Comparison of ENCODE assay signal across 8 mouse cellular contexts in the genomic region with DNA sequence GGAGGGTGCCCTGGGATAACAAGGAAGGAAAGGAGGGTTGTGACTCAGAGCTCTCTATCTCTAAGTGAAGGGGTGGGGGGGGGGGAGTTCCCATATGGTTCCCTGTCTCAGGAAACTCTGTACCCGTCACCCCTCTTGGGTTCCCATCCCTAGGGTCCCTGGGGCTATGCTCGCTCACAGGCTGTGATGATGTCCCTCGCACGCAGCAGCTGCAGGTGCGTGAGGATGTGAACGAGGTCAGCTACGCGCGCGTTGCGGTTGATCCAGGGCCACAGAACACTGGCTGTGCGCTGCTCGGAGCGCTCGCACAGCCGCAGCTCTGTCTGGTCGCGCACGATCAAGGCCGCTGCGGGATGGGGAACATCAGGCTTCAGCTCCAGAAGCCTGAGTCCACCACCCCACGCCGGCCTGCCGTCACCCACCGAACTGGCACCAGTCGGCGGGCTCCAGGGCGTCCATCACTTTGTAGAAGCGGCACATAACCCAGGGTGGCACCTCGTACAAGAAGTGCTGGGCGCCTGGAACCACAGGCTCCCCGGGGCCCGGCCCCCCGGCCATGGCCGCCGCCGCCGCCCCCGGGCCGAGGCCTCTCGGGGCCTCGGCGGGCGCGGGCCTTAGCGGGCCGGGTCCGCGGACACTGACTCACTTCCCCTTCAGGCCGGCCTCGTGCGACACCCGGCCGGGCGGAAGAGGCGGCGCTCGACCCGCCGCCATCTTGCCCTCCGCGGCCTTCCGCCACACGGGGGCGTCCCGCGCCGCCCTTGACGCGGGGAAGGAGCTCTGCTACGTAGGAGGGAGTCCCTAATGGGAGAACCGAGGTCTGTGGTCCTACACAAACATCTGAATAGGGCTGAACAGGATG. TPM values are rescaled to one million over a fixed set of nuclear protein-coding genes. Genes with fewer than 3 reads are reported as not detected.
DNase-seq lines count a peak whose midpoint lies in the region; ATAC-seq and TF ChIP-seq lines count a peak whose summit lies in the region.

A gene (minus strand): TSS at position 731 of the 862 bp plus-strand sequence.

- peak within 1 kb of the TSS; percentile 83 for H3K27ac ChIP-seq in hindbrain, postnatal 0 days
- H3K27ac ChIP-seq in macrophage, result peak within 1 kb of the TSS; percentile 44

- peak; percentile 90 for ATAC-seq in common myeloid progenitor, adult 5-6 weeks (replicated peaks; ENCODE audit: low read depth, poor library complexity, severe bottlenecking)
- peak; percentile 92 for ATAC-seq in hindbrain, postnatal 0 days

- 33% methylated on average over 64 of the region's 72 CpGs for WGBS in hindbrain, postnatal 0 days
- 23% methylated on average over 44 of the region's 72 CpGs for WGBS in macrophage (ENCODE audit: missing documents)

- peak within 1 kb of the TSS; percentile 80 for H3K9ac ChIP-seq in hindbrain, postnatal 0 days (replicated peaks; ENCODE audit: low read length)

- peak within 1 kb of the TSS; percentile 63 for H3K4me2 ChIP-seq in hindbrain, postnatal 0 days (ENCODE audit: low read depth, low read length)

- no peaks in the 10 kb centered on the region for H3K9me3 ChIP-seq in hindbrain, postnatal 0 days (ENCODE audit: low read length)

- no peaks in the 10 kb centered on the region for H3K27me3 ChIP-seq in hindbrain, postnatal 0 days (ENCODE audit: insufficient read depth, low read length)

- peak within 1 kb of the TSS; percentile 54 for H3K4me3 ChIP-seq in hindbrain, postnatal 0 days (ENCODE audit: low read length)
- peak within 1 kb of the TSS; percentile 36 for H3K4me3 ChIP-seq in macrophage (ENCODE audit: inconsistent target)

- TF ChIP-seq CTCF in hindbrain, postnatal 0 days (IDR thresholded peaks at IDR 0.05; ENCODE audit: low read depth), result peak; percentile 61

- H3K36me3 ChIP-seq in hindbrain, postnatal 0 days (ENCODE audit: insufficient read depth, low read length), result no peaks in the 10 kb centered on the region
- peaks cover 7% of the 10 kb centered on the region; the same call in 1 of the 2 replicates for H3K36me3 ChIP-seq in macrophage (ENCODE audit: inconsistent target)

- peak; percentile 75 for DNase-seq in adipocyte (ENCODE audit: low spot score)
- DNase-seq in gastrocnemius, adult 8-10 months (ENCODE audit: low spot score in 2 of 2), result peak; percentile 43 to 64
- peak; percentile 84 for DNase-seq in hindbrain, postnatal 0 days (ENCODE audit: low spot score)
- DNase-seq in left cerebral cortex, adult 18-20 months (ENCODE audit: low spot score in 2 of 2), result peak; percentile 61 to 62
- peak; percentile 50 for DNase-seq in retina, postnatal 7 days (ENCODE audit: low read depth, low spot score)
- DNase-seq in urinary bladder, postnatal 14 days (ENCODE audit: low spot score), result peak; percentile 79

- peaks cover 9% of the 10 kb centered on the region; the same call in 1 of the 2 replicates for H3K79me2 ChIP-seq in macrophage (ENCODE audit: inconsistent target)

- no peaks in the 10 kb centered on the region for H3K4me1 ChIP-seq in hindbrain, postnatal 0 days (ENCODE audit: insufficient read depth, low read length)

RNA-seq across cellular contexts. Expression of the gene that starts here (rescaled TPM):
- total RNA-seq in common myeloid progenitor, adult 5-6 weeks (2017), result 42.8 and 54.9 TPM in 2 replicates
- 10 to 100 TPM; 34.9 to 39.0 (median 37.5) TPM for total RNA-seq in gastrocnemius, adult 8-10 months (2022)
- 57.6 and 71.0 TPM in 2 replicates for total RNA-seq in hindbrain, postnatal 0 days (2014; rRNA removed)
- 38.7 and 39.2 TPM in 2 replicates for polyA plus RNA-seq in hindbrain, postnatal 0 days (2015; fragmentation: Nextera tagmentation; extraction: Ambion mirVana)
- total RNA-seq in left cerebral cortex, adult 18-20 months (2021), result 10 to 100 TPM; 48.2 to 49.0 TPM
- 100 to 1,000 TPM in 23 of 26 experiments, 10 to 100 TPM in 3; 73.8 to 172 (median 139) TPM for total RNA-seq in macrophage (2018; cell fraction: chromatin; rRNA removed)
- total RNA-seq in macrophage (2018; cell fraction: cytosol; rRNA removed), result 10 to 100 TPM; 38.1 to 69.0 (median 50.7) TPM
- total RNA-seq in macrophage (2018; cell fraction: nucleus; rRNA removed), result 100 to 1,000 TPM in 14 of 26 experiments, 10 to 100 TPM in 12; 63.6 to 171 (median 102) TPM
- polyA plus RNA-seq in macrophage (2018), result 56.5 to 75.1 TPM (median 66.5 TPM) in 3 replicates

Comparison
In these comparisons a context has a peak if more than half of its experiments do, and no peak if none do; other contexts are left out.
1. Peak in every context shown above with its lines: DNase-seq, ATAC-seq, H3K4me3 ChIP-seq and H3K27ac ChIP-seq.